Mouse (Mus musculus): Measurements from ENCODE around the gene Bnip2. TPM values are rescaled to one million over a fixed set of nuclear protein-coding genes. Genes with fewer than 3 reads are reported as not detected.

Gene Bnip2
- polyA plus RNA-seq, 2 experiments = 23.8 to 46.6 TPM

- no peak for TF ChIP-seq CTCF (IDR thresholded peaks at IDR 0.05; ENCODE audit: low read depth)
- no peak for TF ChIP-seq EP300 (IDR thresholded peaks at IDR 0.05; ENCODE audit: low read depth)
- no peak overlapping the region for H3K4me3 ChIP-seq (ENCODE audit: insufficient read depth in 1 of 2, low read depth in 2 of 2, low read length in 2 of 2)
- H3K9ac ChIP-seq (replicated peaks) = no peak overlapping the region
- no peaks in the 10 kb centered on the region; the same call in 1 of the 2 replicates for H3K9me3 ChIP-seq (ENCODE audit: control insufficient read depth, low read length)
- H3K36me3 ChIP-seq (replicated peaks; ENCODE audit: control insufficient read depth, insufficient read depth, low read depth) = no peaks in the 10 kb centered on the region
- no peaks in the 10 kb centered on the region for H3K27me3 ChIP-seq (ENCODE audit: control insufficient read depth, insufficient read depth, low read length)
- ATAC-seq (ENCODE audit: insufficient read depth) = peak; percentile 44; the same call in 1 of the 2 replicates
- 81% methylated on average over 1 of the region's 1 CpGs for WGBS (ENCODE audit: insufficient replicate concordance)
- no peak for DNase-seq (ENCODE audit: low read depth in 3 of 3, low spot score in 3 of 3)
- H3K27ac ChIP-seq = no peak overlapping the region
- no peak overlapping the region for H3K4me2 ChIP-seq (ENCODE audit: low read depth)
- H3K4me1 ChIP-seq (replicated peaks; ENCODE audit: control insufficient read depth in 2 of 2, insufficient read depth in 2 of 2, low read length in 1 of 2) = peaks cover 23 to 36% of the 10 kb centered on the region in 2 experiments
Measured at GRCm38 (mm10) chr9:70042935-70043334, 53.7 kb downstream of the Bnip2 start.

GRCm38 (mm10) chr9:70044865-70045264 is 55.6 kb downstream of the Bnip2 start:
- whole genome bisulfite sequencing (ENCODE audit: insufficient replicate concordance) = 24% methylated on average over 2 of the region's 2 CpGs
- no peak overlapping the region for H3K4me3 ChIP-seq (ENCODE audit: insufficient read depth in 1 of 2, low read depth in 2 of 2, low read length in 2 of 2)
- peaks cover 23 to 36% of the 10 kb centered on the region in 2 experiments for H3K4me1 ChIP-seq (replicated peaks; ENCODE audit: control insufficient read depth in 2 of 2, insufficient read depth in 2 of 2, low read length in 1 of 2)
- no peaks in the 10 kb centered on the region for H3K36me3 ChIP-seq (replicated peaks; ENCODE audit: control insufficient read depth, insufficient read depth, low read depth)
- DNase-seq (ENCODE audit: low read depth in 3 of 3, low spot score in 3 of 3) (peak in 1 of 3 experiments; percentile 22), ATAC-seq (ENCODE audit: insufficient read depth) (peak; percentile 84)
- H3K27ac ChIP-seq = peak overlapping the region; percentile 7; the same call in 1 of the 2 replicates
- no peaks in the 10 kb centered on the region for H3K9me3 ChIP-seq (ENCODE audit: control insufficient read depth, low read length)
- peak overlapping the region; percentile 18; the same call in 1 of the 2 replicates for H3K4me2 ChIP-seq (ENCODE audit: low read depth)
- no peaks in the 10 kb centered on the region for H3K27me3 ChIP-seq (ENCODE audit: control insufficient read depth, insufficient read depth, low read length)
- no peak overlapping the region for H3K9ac ChIP-seq (replicated peaks)
- TF ChIP-seq EP300 (IDR thresholded peaks at IDR 0.05; ENCODE audit: low read depth) (peak; percentile 72), CTCF (IDR thresholded peaks at IDR 0.05; ENCODE audit: low read depth) (no peak)

GRCm38 (mm10) chr9:70046255-70046654 is 57.0 kb downstream of the Bnip2 start:
- no peak for TF ChIP-seq CTCF (IDR thresholded peaks at IDR 0.05; ENCODE audit: low read depth)
- TF ChIP-seq EP300 (IDR thresholded peaks at IDR 0.05; ENCODE audit: low read depth) = peak; percentile 80
- peaks cover 23 to 36% of the 10 kb centered on the region in 2 experiments for H3K4me1 ChIP-seq (replicated peaks; ENCODE audit: control insufficient read depth in 2 of 2, insufficient read depth in 2 of 2, low read length in 1 of 2)
- H3K4me2 ChIP-seq (ENCODE audit: low read depth) = peak overlapping the region; percentile 30
- peak in 2 of 3 experiments; percentile 50 to 54 for DNase-seq (ENCODE audit: low read depth in 3 of 3, low spot score in 3 of 3)
- no peaks in the 10 kb centered on the region for H3K36me3 ChIP-seq (replicated peaks; ENCODE audit: control insufficient read depth, insufficient read depth, low read depth)
- H3K9me3 ChIP-seq (ENCODE audit: control insufficient read depth, low read length) = no peaks in the 10 kb centered on the region
- H3K27ac ChIP-seq = no peak overlapping the region
- no peak overlapping the region for H3K4me3 ChIP-seq (ENCODE audit: insufficient read depth in 1 of 2, low read depth in 2 of 2, low read length in 2 of 2)
- H3K9ac ChIP-seq (replicated peaks) = no peak overlapping the region
- H3K27me3 ChIP-seq (ENCODE audit: control insufficient read depth, insufficient read depth, low read length) = no peaks in the 10 kb centered on the region
- peak; percentile 69; the same call in 1 of the 2 replicates for ATAC-seq (ENCODE audit: insufficient read depth)
- WGBS (ENCODE audit: insufficient replicate concordance) = 15% methylated on average over 6 of the region's 6 CpGs

- Histone ChIP-seq H3K9me3 (ENCODE audit: control insufficient read depth, low read length) (no peaks in the 10 kb centered on the region), H3K27ac (no peak overlapping the region), H3K4me3 (ENCODE audit: insufficient read depth in 1 of 2, low read depth in 2 of 2, low read length in 2 of 2) (no peak overlapping the region), H3K27me3 (ENCODE audit: control insufficient read depth, insufficient read depth, low read length) (no peaks in the 10 kb centered on the region), H3K4me1 (replicated peaks; ENCODE audit: control insufficient read depth in 2 of 2, insufficient read depth in 2 of 2, low read length in 1 of 2) (peaks cover 23 to 30% of the 10 kb centered on the region in 2 experiments), H3K9ac (replicated peaks) (no peak overlapping the region), H3K36me3 (replicated peaks; ENCODE audit: control insufficient read depth, insufficient read depth, low read depth) (no peaks in the 10 kb centered on the region), H3K4me2 (ENCODE audit: low read depth) (no peak overlapping the region)
- ATAC-seq (ENCODE audit: insufficient read depth) (no peak), DNase-seq (ENCODE audit: low read depth in 3 of 3, low spot score in 3 of 3) (no peak)
- TF ChIP-seq CTCF (IDR thresholded peaks at IDR 0.05; ENCODE audit: low read depth) = no peak
- no peak for TF ChIP-seq EP300 (IDR thresholded peaks at IDR 0.05; ENCODE audit: low read depth)
- 68% methylated on average over 3 of the region's 3 CpGs for WGBS (ENCODE audit: insufficient replicate concordance)
Measured at GRCm38 (mm10) chr9:70047839-70048238, 58.6 kb downstream of the Bnip2 start.

- WGBS (ENCODE audit: insufficient replicate concordance) = 54% methylated on average over 5 of the region's 5 CpGs
- ATAC-seq (ENCODE audit: insufficient read depth) (no peak), DNase-seq (ENCODE audit: low read depth in 3 of 3, low spot score in 3 of 3) (no peak)
- H3K4me1 ChIP-seq (replicated peaks; ENCODE audit: control insufficient read depth in 2 of 2, insufficient read depth in 2 of 2, low read length in 1 of 2) = peaks cover 23 to 28% of the 10 kb centered on the region in 2 experiments
- no peaks in the 10 kb centered on the region for H3K27me3 ChIP-seq (ENCODE audit: control insufficient read depth, insufficient read depth, low read length)
- TF ChIP-seq EP300 (IDR thresholded peaks at IDR 0.05; ENCODE audit: low read depth) = no peak
- TF ChIP-seq CTCF (IDR thresholded peaks at IDR 0.05; ENCODE audit: low read depth) = no peak
- no peaks in the 10 kb centered on the region for H3K9me3 ChIP-seq (ENCODE audit: control insufficient read depth, low read length)
- no peak overlapping the region for H3K4me3 ChIP-seq (ENCODE audit: insufficient read depth in 1 of 2, low read depth in 2 of 2, low read length in 2 of 2)
- H3K36me3 ChIP-seq (replicated peaks; ENCODE audit: control insufficient read depth, insufficient read depth, low read depth) = no peaks in the 10 kb centered on the region
- H3K9ac ChIP-seq (replicated peaks) = no peak overlapping the region
- no peak overlapping the region for H3K4me2 ChIP-seq (ENCODE audit: low read depth)
- no peak overlapping the region for H3K27ac ChIP-seq
Measured at GRCm38 (mm10) chr9:70048280-70048679, 59.0 kb downstream of the Bnip2 start.
